Mouse (Mus musculus) forebrain, embryonic 14.5 days (tissue): Measurements from ENCODE around the gene Ncapd3. TPM values are rescaled to one million over a fixed set of nuclear protein-coding genes. Genes with fewer than 3 reads are reported as not detected.

Experiments
- ATAC-seq: fragments of 200-750 bp; cut with Nextera tagmentation; 2 replicates; pipeline ENCODE4 v1.8.0; 2017; ENCODE audit warnings: mild to moderate bottlenecking, moderate library complexity
- DNase-seq: peaks from one replicate; pipeline ENCODE4 v3.0.0-alpha.2; 2015; ENCODE audit warnings: low spot score
- H3K27ac ChIP-seq: fragments of 300-500 bp; sonication (generic); 2 replicates; pipeline ENCODE4 v1.5.1; 2014; ENCODE audit warnings: low read depth, mild to moderate bottlenecking, control low read depth, low read length, moderate library complexity
- H3K27me3 ChIP-seq: fragments of 300-500 bp; sonication (generic); replicated peaks from 2 replicates; pipeline ENCODE4 v1.6.1; 2014; ENCODE audit warnings: low read length, control low read depth, mixed read lengths; ENCODE audit not compliant: control insufficient read depth, insufficient read depth
- H3K36me3 ChIP-seq: fragments of 300-500 bp; sonication (generic); 2 replicates; pipeline ENCODE4 v1.6.1; 2014; ENCODE audit warnings: low read length, control low read depth; ENCODE audit not compliant: control insufficient read depth, insufficient read depth
- H3K4me1 ChIP-seq: fragments of 300-500 bp; sonication (generic); 2 replicates; pipeline ENCODE4 v1.6.1; 2014; ENCODE audit warnings: antibody characterized with exemption, low read length, control low read depth; ENCODE audit not compliant: control insufficient read depth, insufficient read depth
- H3K4me2 ChIP-seq: fragments of 300-500 bp; sonication (generic); 2 replicates; pipeline ENCODE4 v1.6.1; 2014; ENCODE audit warnings: mild to moderate bottlenecking, control low read depth, low read length
- H3K4me3 ChIP-seq: fragments of 300-500 bp; sonication (generic); 2 replicates; pipeline ENCODE4 v1.5.1; 2014; ENCODE audit warnings: low read depth, low read length, control low read depth
- H3K9ac ChIP-seq: fragments of 300-500 bp; sonication (generic); 2 replicates; pipeline ENCODE4 v1.6.1; 2014; ENCODE audit warnings: mild to moderate bottlenecking, low read length, control low read depth, moderate library complexity
- H3K9me3 ChIP-seq: fragments of 300-500 bp; sonication (generic); replicated peaks from 2 replicates; pipeline ENCODE4 v1.6.1; 2016; ENCODE audit warnings: low read length, control low read depth, mixed read lengths; ENCODE audit not compliant: control insufficient read depth
- WGBS: fragments of 180-500 bp; shearing (Covaris S2); extraction: QIAGEN DNeasy Blood & Tissue Kit; methylation state at CpG from one replicate; pipeline ENCODE4 v1.1.7; 2014; 5-methylcytosine and 5-hydroxymethylcytosine counted together
- polyA plus RNA-seq: library from polyadenylated mRNA; unstranded; fragments of >200 nt; fragmentation: Nextera tagmentation; extraction: Ambion mirVana; gene quantifications from 2 replicates; pipeline ENCODE4 v1.2.1, GENCODE M21; 2014

Ncapd3 gene
- polyA plus RNA-seq, 1 experiment from 2014 or later, result 23.9 TPM

DNA sequence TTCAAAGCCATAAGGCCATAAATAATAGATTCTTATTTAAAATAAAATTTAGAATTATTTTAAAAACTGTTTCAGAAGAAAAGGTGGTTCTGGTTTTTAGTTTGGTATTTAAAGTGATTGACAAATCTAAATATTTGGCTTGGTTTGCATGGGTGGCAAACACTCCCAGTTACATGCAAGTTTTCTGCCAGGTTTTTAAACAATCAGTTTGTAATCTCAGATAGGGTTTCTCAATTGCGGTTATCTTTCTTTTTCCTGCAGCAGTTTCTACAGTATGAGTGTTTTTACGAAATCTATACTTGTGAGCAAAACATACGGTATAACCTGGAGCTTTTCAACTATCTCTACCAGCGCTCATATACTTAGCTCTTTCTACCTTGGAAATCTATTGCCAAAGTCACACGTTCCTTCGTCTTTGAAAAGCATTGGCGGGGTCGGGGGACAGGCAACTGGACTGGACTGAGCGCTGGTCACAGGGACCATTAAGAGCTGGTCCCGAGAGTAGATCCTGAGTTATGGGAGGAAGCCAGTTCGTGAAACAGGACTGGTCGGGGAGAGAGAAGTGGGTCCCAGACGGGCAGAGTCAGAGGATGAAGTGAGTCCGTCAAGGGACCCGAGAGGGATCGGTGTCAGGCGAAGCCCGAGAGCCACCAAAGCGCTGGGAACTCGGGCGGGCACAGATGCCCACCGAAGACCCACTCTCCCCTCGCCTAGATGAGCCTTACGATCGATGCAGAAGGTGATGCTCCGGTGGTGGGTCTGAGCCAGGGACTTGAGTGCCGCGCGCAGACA lies 31.1 kb upstream of the Ncapd3 start:
- no peak for DNase-seq
- ATAC-seq, result peak; percentile 60; the same call in 1 of the 2 replicates
- Histone ChIP-seq H3K4me3 (peak overlapping the region; percentile 57), H3K9ac (peak overlapping the region; percentile 57), H3K27ac (no peak overlapping the region), H3K4me2 (peak overlapping the region; percentile 92), H3K9me3 (no peaks in the 10 kb centered on the region), H3K27me3 (no peaks in the 10 kb centered on the region), H3K36me3 (peaks cover 8% of the 10 kb centered on the region), H3K4me1 (peaks cover 16% of the 10 kb centered on the region)
- 3% methylated on average over 29 of the region's 29 CpGs for WGBS

DNA sequence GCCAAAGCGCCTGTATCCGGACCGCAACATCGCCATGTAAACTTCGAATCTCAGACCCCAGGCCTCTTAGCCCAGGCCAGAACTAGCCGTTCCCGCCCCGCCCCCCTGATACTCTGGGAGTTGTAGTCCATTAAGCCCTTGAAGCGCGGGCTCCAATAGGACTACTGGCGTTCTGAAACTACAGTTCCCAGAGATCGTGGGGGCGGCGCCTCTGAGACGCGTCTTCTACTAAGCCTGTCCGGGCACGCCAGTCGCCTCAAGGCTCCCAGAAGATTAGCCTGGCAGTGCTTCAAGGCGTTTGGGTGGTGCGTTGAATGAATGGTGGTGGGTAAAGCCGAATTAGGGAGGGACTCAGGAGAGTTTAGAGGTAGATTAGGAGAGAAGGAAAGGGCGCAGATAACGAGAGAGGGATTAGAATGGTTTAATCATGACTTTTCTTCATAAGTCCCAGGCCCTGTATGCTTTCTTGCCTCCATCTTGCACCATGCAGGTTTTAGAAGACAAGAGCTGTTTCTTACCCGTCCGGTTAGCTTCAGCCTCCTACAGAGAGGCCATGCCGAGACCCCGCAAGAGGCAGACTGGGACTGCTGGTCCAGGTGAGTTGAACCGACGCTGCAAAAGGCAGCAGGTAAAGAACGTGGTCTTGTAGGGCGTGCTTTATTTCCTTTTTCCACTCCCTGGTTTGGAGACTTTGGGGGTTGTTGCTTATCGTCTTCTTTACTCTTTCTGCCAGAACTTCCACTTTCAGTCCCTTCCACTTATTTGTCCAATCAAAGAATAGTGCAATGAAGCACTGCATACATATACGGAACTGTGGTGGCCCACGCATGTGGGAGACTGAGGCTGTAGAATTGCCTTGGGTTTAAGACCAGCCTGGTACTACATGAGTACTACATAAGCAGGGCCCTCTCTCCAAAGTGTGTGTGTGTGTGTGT lies 30.2 kb upstream of the Ncapd3 start, which contains the start of the genes Acad8 and Thyn1:
Acad8 (minus strand) TSS at position 106 of the 935 bp plus-strand sequence.
Thyn1 (plus strand) TSS at position 250 of the 935 bp plus-strand sequence.
- H3K9ac ChIP-seq, result peak within 1 kb of the TSS; percentile 77
- peaks cover 16% of the 10 kb centered on the region for H3K4me1 ChIP-seq
- WGBS, result under 1% methylated on average over 35 of the region's 35 CpGs
- peak within 1 kb of the TSS; percentile 92 for H3K4me2 ChIP-seq
- peak within 1 kb of the TSS; percentile 48; the same call in 1 of the 2 replicates for H3K27ac ChIP-seq
- ATAC-seq, result peak; percentile 99
- peak; percentile 99 for DNase-seq
- H3K4me3 ChIP-seq, result peak within 1 kb of the TSS; percentile 57
- no peaks in the 10 kb centered on the region for H3K9me3 ChIP-seq
- no peaks in the 10 kb centered on the region for H3K27me3 ChIP-seq
- peaks cover 16% of the 10 kb centered on the region for H3K36me3 ChIP-seq

DNA sequence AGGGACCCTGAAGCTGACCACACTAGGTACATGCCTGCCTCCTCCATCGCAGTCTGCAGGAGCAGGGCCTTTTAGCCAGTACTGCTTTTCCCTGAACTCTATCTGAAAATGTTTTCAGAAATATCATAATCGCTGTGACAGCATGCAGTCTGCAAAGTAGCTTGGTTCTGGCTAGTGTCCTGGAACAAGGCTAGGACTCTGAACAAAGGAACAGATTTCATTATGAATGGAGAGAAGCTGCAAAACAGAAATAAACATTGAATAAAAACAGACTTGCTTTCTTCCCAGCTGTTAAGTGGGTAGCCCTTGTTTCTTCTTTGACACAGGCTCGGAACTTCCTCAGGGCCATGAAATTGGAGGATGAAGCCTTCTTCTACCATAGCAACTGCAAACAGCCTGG lies 24.7 kb upstream of the Ncapd3 start:
- H3K27ac ChIP-seq, result 0 out of 2 replicates have a peak overlapping the region, but pooled peaks have one; percentile 16

GRCm38 (mm10) chr9:27005933-27006332 lies 24.0 kb upstream of the Ncapd3 start:
- Histone ChIP-seq H3K27ac (no peak overlapping the region), H3K9ac (no peak overlapping the region), H3K4me3 (no peak overlapping the region), H3K4me1 (peaks cover 6% of the 10 kb centered on the region), H3K4me2 (no peak overlapping the region), H3K36me3 (peaks cover 77% of the 10 kb centered on the region), H3K27me3 (no peaks in the 10 kb centered on the region), H3K9me3 (no peaks in the 10 kb centered on the region)
- ATAC-seq (peak; percentile 65), DNase-seq (peak; percentile 71)
- WGBS, result 77% methylated on average over 1 of the region's 1 CpGs

More for the DNA sequence above, 24.7 kb upstream of the Ncapd3 start:
- H3K36me3 ChIP-seq, result peaks cover 71% of the 10 kb centered on the region
- DNase-seq (no peak), ATAC-seq (no peak)
- H3K4me1 ChIP-seq, result peaks cover 13% of the 10 kb centered on the region
- H3K9ac ChIP-seq, result no peak overlapping the region
- no peak overlapping the region for H3K4me2 ChIP-seq
- H3K9me3 ChIP-seq, result no peaks in the 10 kb centered on the region
- no peak overlapping the region for H3K4me3 ChIP-seq
- H3K27me3 ChIP-seq, result no peaks in the 10 kb centered on the region
- WGBS, result 87% methylated on average over 3 of the region's 3 CpGs

DNA sequence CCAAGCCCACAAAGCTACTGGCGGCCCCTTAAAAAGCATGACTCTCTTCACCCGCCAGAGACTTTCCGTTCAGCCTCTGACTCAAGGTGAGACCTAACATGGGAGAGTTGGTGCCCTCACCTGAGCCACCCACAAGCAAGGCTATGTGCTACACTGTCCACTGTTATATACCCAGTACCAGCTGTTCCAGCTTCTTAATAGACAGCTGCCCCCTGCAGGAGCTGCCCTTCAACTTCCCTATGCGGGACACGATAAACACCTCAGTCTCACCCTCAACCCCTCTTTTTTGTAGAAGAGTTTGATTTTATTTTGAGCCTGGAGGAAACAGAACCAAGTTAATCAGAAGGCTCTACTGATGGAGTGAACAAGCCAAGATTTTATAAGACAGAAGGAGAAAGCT lies 23.1 kb upstream of the Ncapd3 start:
- WGBS, result 93% methylated on average over 5 of the region's 5 CpGs
- Histone ChIP-seq H3K4me3 (no peak overlapping the region), H3K9me3 (no peaks in the 10 kb centered on the region), H3K9ac (no peak overlapping the region), H3K27ac (no peak overlapping the region), H3K36me3 (peaks cover 85% of the 10 kb centered on the region), H3K4me1 (no peaks in the 10 kb centered on the region), H3K4me2 (no peak overlapping the region), H3K27me3 (no peaks in the 10 kb centered on the region)
- DNase-seq (no peak), ATAC-seq (no peak)

DNA sequence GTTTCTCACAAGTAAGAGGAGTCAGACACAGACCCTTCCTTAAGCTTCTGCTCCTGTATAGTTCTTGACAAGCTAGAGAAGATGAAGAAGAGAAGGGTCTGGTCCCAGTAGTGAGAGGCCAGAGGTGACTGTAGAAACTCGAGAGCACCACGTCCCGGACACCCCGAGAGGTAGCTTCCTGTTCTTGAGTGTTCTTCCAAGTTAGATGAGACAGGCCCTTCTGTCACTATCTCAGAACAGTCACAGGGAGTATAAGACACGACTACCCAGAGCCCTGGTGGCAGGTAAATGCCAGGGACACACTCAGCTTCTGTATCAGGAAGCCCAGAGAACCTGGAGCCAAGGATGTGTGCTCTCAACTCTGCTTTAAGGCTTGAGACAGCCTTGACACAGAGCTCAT lies 20.7 kb upstream of the Ncapd3 start:
- Histone ChIP-seq H3K9ac (no peak overlapping the region), H3K36me3 (peaks cover 98% of the 10 kb centered on the region), H3K4me3 (no peak overlapping the region), H3K4me1 (no peaks in the 10 kb centered on the region), H3K27ac (no peak overlapping the region), H3K27me3 (no peaks in the 10 kb centered on the region), H3K4me2 (no peak overlapping the region), H3K9me3 (no peaks in the 10 kb centered on the region)
- WGBS, result 84% methylated on average over 5 of the region's 5 CpGs
- DNase-seq (no peak), ATAC-seq (no peak)

GRCm38 (mm10) chr9:27011572-27011971 lies 18.4 kb upstream of the Ncapd3 start:
- H3K9ac ChIP-seq, result no peak overlapping the region
- DNase-seq, result no peak
- no peak for ATAC-seq
- H3K27me3 ChIP-seq, result no peaks in the 10 kb centered on the region
- no peak overlapping the region for H3K4me3 ChIP-seq
- H3K36me3 ChIP-seq, result peaks cover 96% of the 10 kb centered on the region
- no peaks in the 10 kb centered on the region for H3K9me3 ChIP-seq
- 96% methylated on average over 4 of the region's 4 CpGs for WGBS
- H3K4me1 ChIP-seq, result no peaks in the 10 kb centered on the region
- no peak overlapping the region for H3K27ac ChIP-seq
- H3K4me2 ChIP-seq, result no peak overlapping the region

DNA sequence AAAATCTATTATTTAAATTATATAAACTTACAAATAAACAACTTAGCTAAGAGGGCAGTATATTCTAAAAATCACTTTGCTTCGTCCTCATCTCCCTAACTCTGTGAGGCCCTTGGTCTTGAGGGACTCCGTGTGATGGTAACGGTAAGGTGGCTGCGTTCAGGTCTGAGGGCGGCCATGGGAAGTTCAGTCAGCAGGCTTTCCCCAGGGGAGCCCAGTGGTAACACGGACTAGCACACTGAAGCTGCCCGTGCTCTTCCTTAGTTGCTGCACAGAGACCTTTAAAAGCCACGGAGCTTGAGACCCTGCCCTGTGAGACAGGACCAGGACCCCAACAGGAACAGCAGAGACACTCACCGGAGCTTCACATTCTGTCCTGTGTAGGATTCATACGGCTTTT lies 11.0 kb upstream of the Ncapd3 start:
- Histone ChIP-seq H3K4me3 (no peak overlapping the region), H3K9me3 (no peaks in the 10 kb centered on the region), H3K9ac (no peak overlapping the region), H3K36me3 (peaks cover 59% of the 10 kb centered on the region), H3K27ac (no peak overlapping the region), H3K4me1 (no peaks in the 10 kb centered on the region), H3K4me2 (no peak overlapping the region), H3K27me3 (no peaks in the 10 kb centered on the region)
- 95% methylated on average over 10 of the region's 10 CpGs for WGBS
- DNase-seq (no peak), ATAC-seq (no peak)
